Mouse (Mus musculus) R1 (cell line): ENCODE measurements around the gene Kars.
A peak's percentile ranks its signal among the peaks of the same experiment; 100 is the strongest.

ENCODE experiments used
- DNase-seq: peaks from one replicate; pipeline ENCODE4 v3.0.0-alpha.2; 2018; ENCODE audit warnings: low read depth, low spot score

Gene Kars

GRCm38 (mm10) chr8:112010997-112011815, at the start of gene Kars, which contains the start of gene Terf2ip:
TSS of gene Kars (minus strand) at chr8:112011323.
TSS of gene Terf2ip (plus strand) at chr8:112011398.
- peak; percentile 96 for DNase-seq

DNA sequence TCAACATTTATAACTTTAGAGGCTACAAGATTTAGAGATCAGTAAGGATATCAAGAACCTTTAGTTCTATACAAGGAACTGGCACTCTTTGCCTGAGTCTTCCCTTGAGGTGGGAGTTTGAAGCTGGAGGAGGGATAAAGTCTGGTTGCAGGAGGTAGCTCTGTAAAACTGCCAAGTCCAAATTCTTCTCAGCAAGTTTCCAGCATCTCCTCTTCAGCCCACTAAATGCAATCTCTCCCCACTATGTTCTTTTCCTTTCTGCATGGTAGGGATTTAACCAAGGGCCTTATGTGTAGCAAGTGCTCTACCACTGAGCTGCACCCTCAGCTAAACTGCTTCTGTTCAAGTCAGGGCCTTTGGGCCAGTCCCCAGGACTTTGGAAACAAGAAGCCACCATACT, 43.3 kb upstream of the Kars start:
- no peak for DNase-seq

- DNase-seq, result peak; percentile 54
These were observed 40.4 kb upstream of the Kars start for GRCm38 (mm10) chr8:112051537-112051936.

- DNase-seq, result peak; percentile 79
These were observed 38.9 kb upstream of the Kars start for GRCm38 (mm10) chr8:112049984-112050383.

GRCm38 (mm10) chr8:112048293-112048692, 37.2 kb upstream of the Kars start:
- no peak for DNase-seq

GRCm38 (mm10) chr8:112045896-112046295, 34.8 kb upstream of the Kars start:
- peak; percentile 88 for DNase-seq

- peak; percentile 62 for DNase-seq
These were observed 34.1 kb upstream of the Kars start for GRCm38 (mm10) chr8:112045182-112045581.

GRCm38 (mm10) chr8:112037521-112037920, 26.4 kb upstream of the Kars start:
- DNase-seq, result peak; percentile 55

GRCm38 (mm10) chr8:112034603-112035002, 23.5 kb upstream of the Kars start:
- DNase-seq, result peak; percentile 89

DNA sequence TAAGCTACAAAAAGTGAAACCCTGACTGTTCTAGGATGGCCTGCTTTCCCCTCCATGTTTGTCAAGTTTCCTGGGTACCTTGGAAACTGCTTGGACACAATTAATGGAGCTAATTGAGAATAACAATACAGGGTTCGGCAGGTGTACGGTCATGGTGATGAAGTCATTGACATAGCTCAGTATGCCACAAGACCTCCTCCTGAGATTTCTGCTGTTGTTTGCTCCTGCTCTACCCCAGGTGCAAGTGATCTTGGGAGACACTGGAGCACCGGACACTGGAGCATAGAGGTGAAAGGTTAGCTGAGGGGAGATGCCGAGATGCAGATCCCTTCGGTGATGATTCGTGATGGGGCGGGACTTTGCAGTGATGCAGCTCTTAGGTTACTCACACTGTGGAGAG, 21.9 kb upstream of the Kars start:
- DNase-seq, result peak; percentile 97

GRCm38 (mm10) chr8:112030663-112031062, 19.5 kb upstream of the Kars start:
- DNase-seq, result no peak

GRCm38 (mm10) chr8:112029455-112029854, 18.3 kb upstream of the Kars start:
- DNase-seq, result no peak

DNA sequence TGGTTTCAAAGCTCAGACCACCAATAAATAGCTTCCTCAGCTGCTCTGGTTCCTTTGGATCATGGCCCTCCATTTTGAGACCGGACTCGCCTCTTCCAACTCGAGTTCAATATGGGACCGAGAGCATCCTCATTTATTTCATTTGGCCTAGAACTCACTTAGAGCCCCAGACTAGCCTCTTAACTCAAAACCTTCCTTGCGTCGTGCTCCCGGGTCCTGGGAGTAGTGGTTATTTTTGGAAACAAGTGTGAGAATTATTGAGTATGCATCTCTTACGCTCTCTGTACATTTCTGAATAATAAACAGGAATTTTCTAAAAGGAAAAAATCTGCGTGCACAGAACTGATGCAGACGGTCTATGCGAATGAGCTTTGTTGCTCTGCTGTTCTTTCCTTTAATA, 3.8 kb upstream of the Kars start, which contains the start of gene Gm6793:
Gene Gm6793 (minus strand): TSS at position 101 of the 400 bp plus-strand sequence.
- no peak for DNase-seq

DNA sequence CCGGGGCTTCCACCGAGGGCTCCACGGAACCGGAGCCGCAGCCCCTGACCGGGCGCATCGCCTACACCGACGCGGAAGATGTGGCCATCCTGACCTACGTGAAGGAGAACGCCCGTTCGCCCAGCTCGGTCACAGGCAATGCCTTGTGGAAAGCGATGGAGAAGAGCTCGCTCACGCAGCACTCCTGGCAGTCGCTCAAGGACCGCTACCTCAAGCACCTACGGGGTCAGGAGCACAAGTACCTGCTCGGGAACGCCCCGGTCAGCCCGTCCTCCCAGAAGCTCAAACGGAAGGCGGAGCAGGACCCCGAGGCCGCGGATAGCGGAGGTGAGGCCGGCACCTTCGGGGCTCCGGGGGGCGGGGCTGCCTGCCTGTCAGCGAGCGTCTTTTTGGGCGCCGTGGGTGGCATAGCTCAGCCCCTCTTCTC, 706 bp upstream of the Kars start:
- DNase-seq, result peak; percentile 40

DNA sequence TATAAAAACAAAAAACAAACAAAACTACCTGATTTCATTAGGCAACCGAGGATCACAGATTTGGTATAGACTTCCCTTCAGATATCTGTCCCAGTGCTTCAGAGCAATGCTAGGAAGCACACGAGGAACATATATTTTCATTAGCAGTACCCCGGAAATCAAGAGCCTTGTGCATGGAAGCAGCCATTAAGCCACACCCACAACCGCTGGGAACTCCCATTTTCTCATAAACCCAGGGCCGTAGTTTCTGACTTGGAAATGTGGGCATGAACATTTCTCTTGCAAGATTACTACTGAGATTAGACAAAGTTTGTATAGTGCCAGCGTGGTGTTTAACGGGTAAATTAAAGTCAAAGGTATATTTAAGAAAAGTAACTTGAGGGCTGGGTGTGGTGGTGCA, 1.6 kb downstream of the Kars start:
- DNase-seq, result peak; percentile 67

GRCm38 (mm10) chr8:112007669-112008068, 3.5 kb downstream of the Kars start:
- DNase-seq, result no peak

DNA sequence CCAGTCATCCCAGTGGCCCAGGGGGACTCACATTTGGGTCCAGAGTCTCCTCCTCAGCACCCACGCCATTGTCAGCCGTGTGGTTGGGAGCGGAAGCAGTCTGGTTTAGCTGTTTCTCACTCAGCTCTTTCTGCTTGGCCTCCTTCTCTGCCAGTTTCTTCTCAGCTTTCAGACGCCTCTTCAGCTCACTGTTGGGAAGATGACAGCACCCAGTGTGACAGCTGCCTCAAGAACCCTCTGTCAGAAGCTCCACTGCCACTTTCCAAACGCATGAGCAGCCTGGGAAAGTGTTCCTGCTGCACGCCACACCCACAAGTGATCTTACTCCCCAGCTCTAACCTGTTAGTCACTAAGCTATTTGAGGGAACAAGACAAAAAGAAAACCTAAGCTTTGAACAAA, 5.5 kb downstream of the Kars start:
- DNase-seq, result peak; percentile 74

DNA sequence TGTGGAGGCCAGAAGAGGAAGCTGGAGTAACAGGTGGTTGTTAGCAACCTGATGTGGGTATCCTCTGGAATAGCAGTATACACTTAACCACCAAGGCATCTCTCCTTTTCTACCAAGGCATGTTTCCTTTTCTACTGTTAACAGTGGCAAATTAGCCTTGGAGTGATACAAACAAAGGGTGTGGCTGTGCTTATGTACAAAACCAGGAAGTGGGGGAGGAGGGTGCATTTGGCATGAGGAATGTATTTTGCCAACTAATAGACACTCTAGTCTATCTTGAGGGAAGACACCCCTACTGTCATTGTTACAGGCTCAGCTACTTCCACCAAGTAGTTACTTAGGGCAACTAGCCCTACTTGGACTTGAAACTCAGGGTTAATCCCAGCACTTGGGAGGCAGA, 6.4 kb downstream of the Kars start:
- no peak for DNase-seq

GRCm38 (mm10) chr8:111992703-111993039, 18.5 kb downstream of the Kars start:
- no peak for DNase-seq

DNA sequence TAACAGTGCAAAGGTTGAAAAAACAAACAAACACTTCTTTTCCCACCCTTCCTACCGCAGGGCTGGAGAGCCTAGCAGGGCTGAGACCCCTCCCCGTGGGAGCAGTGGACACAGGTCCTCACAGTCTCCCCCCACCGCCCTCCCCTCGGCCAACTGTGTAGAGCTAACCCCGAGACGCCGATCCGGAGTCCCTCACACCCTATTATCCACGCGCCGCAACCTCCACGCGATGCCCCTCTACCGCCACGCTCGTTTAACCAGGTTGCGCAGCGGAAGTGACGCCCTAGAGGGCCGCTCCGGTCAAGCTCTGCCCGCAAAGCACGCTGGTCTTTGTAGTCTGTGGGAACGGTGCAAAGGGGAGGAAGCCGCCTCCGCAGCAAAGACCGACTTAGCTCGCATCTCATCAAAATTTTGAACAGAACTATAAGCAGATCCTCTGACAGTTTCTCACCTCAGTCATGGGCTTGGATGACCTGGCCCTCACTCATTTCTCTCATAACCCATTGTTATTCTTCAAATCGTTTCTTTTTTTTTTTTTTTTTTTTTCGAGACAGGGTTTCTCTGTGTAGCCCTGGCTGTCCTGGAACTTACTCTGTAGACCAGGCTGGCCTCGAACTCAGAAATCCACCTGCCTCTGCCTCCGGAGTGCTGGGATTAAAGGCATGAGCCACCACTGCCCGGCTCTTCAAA, 19.0 kb downstream of the Kars start, which contains the start of gene Adat1:
Gene Adat1 (minus strand): TSS at position 290 of the 690 bp plus-strand sequence.
- DNase-seq, result peak; percentile 91

DNA sequence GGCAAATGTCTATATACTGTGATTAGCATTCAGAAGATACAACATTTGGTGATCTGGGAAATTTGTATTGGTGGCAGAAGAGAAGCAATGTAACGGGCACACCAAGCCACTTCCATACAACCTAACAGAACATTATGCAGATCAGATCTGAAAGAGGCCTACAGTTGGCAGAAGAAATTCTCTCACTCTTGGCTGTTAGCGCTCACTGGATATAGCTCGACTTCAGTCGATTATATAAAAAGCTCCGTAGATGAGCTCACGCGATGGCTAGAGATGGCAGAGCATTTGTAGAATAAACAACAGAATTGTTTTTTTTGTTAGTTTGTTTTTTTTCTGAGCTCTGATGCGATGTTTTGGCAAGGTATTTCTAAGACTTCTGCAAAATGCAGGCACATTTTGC, 19.8 kb downstream of the Kars start:
- DNase-seq, result no peak

- peak; percentile 92 for DNase-seq
These were observed 21.2 kb downstream of the Kars start for GRCm38 (mm10) chr8:111989911-111990310.

GRCm38 (mm10) chr8:111984511-111984910, 26.6 kb downstream of the Kars start:
- DNase-seq, result no peak
